Comparison of ENCODE assay signal across 9 mouse cellular contexts in genomic region chr5:88734786-88735185, GRCm38 (mm10). TPM values are rescaled to one million over a fixed set of nuclear protein-coding genes. Genes with fewer than 3 reads are reported as not detected.
DNase-seq lines count a peak whose midpoint lies in the region; ATAC-seq lines count a peak whose summit lies in the region.
"Had no signal": no experiment of that assay in that cellular context is flagged by ENCODE, and none has a peak within 500 bp of the region (broad histone marks: within the 10 kb centered on the region; RNA-seq: fewer than 3 reads in every experiment).

No protein-coding gene starts in this region.

- no peak overlapping the region for H3K4me2 ChIP-seq in forebrain, embryonic 13.5 days
- H3K4me2 ChIP-seq: neural tube, embryonic 12.5 days had no signal

- DNase-seq in kidney, postnatal 10 days, result peak; percentile 18
- no peak for DNase-seq in kidney, adult 11 months
- peak; percentile 40 for DNase-seq in R1 (ENCODE audit: low read depth, low spot score)
- peak; percentile 12 to 14 for DNase-seq in lung, adult 18-20 months
- DNase-seq in thymus, postnatal 0 days (ENCODE audit: low spot score), result peak; percentile 37
- no peak for DNase-seq in right cerebral cortex, postnatal 10 days (ENCODE audit: low spot score in 2 of 2)
- no peak for DNase-seq in embryo, embryonic 9.5 days (ENCODE audit: extremely low spot score)

- H3K9me3 ChIP-seq in forebrain, embryonic 13.5 days (replicated peaks), result no peaks in the 10 kb centered on the region
- H3K9me3 ChIP-seq: neural tube, embryonic 12.5 days had no signal

- no peak overlapping the region for H3K27ac ChIP-seq in forebrain, embryonic 13.5 days
- H3K27ac ChIP-seq: neural tube, embryonic 12.5 days had no signal

- peaks cover 1% of the 10 kb centered on the region; the same call in 1 of the 2 replicates for H3K36me3 ChIP-seq in forebrain, embryonic 13.5 days (ENCODE audit: poor library complexity, severe bottlenecking)
- H3K36me3 ChIP-seq: neural tube, embryonic 12.5 days had no signal

- H3K4me1 ChIP-seq in forebrain, embryonic 13.5 days, result no peaks in the 10 kb centered on the region
- H3K4me1 ChIP-seq: neural tube, embryonic 12.5 days had no signal

- no peak overlapping the region for H3K4me3 ChIP-seq in forebrain, embryonic 13.5 days
- H3K4me3 ChIP-seq: neural tube, embryonic 12.5 days had no signal

- 99% methylated on average over 2 of the region's 2 CpGs for WGBS in forebrain, embryonic 13.5 days

- ATAC-seq in forebrain, embryonic 13.5 days, result no peak

- H3K27me3 ChIP-seq in forebrain, embryonic 13.5 days, result no peaks in the 10 kb centered on the region
- H3K27me3 ChIP-seq: neural tube, embryonic 12.5 days had no signal

- H3K9ac ChIP-seq in forebrain, embryonic 13.5 days, result no peak overlapping the region
- H3K9ac ChIP-seq: neural tube, embryonic 12.5 days had no signal

RNA-seq across cellular contexts. Expression of gene Mob1b, which starts 14.1 kb away (rescaled TPM):
- polyA plus RNA-seq in thymus, postnatal 0 days (2015; fragmentation: Nextera tagmentation; extraction: Ambion mirVana), result 9.4 and 10.2 TPM in 2 replicates
- 14.4 and 14.7 TPM in 2 replicates for polyA plus RNA-seq in forebrain, embryonic 13.5 days (2015; fragmentation: Nextera tagmentation; extraction: Ambion mirVana)

RNA-seq across cellular contexts. Expression of gene Dck, which starts 30.0 kb away (rescaled TPM):
- 279 and 282 TPM in 2 replicates for polyA plus RNA-seq in thymus, postnatal 0 days (2015; fragmentation: Nextera tagmentation; extraction: Ambion mirVana)
- polyA plus RNA-seq in forebrain, embryonic 13.5 days (2015; fragmentation: Nextera tagmentation; extraction: Ambion mirVana), result 123 and 125 TPM in 2 replicates

RNA-seq across cellular contexts. Expression of gene Grsf1, which starts 58.8 kb away (rescaled TPM):
- polyA plus RNA-seq in thymus, postnatal 0 days (2015; fragmentation: Nextera tagmentation; extraction: Ambion mirVana), result 43.5 and 46.0 TPM in 2 replicates
- 82.7 and 84.7 TPM in 2 replicates for polyA plus RNA-seq in forebrain, embryonic 13.5 days (2015; fragmentation: Nextera tagmentation; extraction: Ambion mirVana)

Comparison
In these comparisons a context has a peak if more than half of its experiments do, and no peak if none do; other contexts are left out.
1. DNase-seq: peak in kidney, postnatal 10 days (single experiment), R1 (single experiment), lung, adult 18-20 months (2 of 2) and thymus, postnatal 0 days (single experiment); none in kidney, adult 11 months (single experiment), right cerebral cortex, postnatal 10 days (0 of 2) and embryo, embryonic 9.5 days (single experiment).